Mouse (Mus musculus) left cerebral cortex, adult 9 months (tissue): ENCODE measurements around the gene Fat3.
A peak's percentile ranks its signal among the peaks of the same experiment; 100 is the strongest.

Source experiments
- DNase-seq, 2 experiments: peaks; one replicate each; pipeline ENCODE4 v3.0.0; 2022; ENCODE audit warnings: low spot score in 2 of 2

The Fat3 gene

DNA sequence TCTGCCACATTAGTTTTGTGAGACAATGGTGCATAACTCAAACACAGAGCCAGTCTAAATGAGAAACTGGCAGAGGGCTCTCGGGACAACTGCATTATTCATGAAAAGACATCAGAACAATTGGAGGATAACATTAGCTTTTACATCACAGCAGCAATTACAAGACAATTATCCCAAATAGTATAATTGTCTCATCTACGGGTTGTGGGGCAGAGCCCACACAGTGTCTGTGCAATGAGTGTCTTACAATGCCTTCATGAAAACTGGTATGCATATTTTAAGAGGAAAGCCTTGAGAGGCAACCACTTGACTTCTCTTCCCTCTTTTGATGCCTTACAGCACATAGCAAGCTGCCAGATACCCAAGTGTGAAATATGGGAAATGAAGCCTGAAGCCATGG lies 603.0 kb downstream of the Fat3 start:
- DNase-seq: no peak

DNA sequence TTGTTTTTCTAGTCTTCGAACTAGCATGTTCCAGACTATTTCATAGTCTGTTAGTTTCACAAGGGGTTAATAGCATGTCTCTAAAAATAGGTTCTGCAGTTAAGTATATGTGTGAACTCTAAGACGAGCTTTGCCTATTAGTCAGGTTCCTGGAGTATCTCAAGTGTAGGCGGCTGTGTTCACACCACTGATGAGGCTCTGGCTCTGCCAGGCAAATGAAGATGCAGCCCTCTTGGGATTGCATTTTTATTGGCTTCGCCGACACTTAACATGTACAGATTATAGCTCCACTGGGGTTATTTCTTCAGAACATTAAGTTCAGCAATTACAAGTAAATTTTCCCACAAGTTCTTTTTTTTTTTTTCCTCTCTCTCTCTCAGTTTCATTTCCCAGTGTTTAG lies 614.3 kb downstream of the Fat3 start:
- DNase-seq: peak in 1 of 2 experiments; percentile 11

DNA sequence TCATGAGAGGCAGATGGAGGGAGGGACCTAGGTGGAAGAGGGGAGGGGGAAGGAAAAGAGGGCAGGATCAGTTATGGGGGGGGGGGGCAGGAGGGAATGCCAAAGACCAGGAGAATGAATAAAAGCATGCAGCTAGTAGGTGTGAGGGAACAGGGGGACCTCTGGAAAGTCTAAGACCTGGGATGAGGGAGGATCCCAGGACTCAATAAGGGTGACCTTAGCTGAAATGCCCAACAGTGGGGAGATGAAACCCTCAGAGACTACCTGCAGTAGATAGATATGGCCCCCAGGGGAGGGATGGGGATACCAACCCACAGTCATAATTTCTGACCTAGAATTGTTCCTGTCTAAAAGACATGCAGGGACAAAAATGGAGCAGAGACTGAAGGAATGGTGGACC lies 620.3 kb downstream of the Fat3 start:
- no peak for DNase-seq

DNA sequence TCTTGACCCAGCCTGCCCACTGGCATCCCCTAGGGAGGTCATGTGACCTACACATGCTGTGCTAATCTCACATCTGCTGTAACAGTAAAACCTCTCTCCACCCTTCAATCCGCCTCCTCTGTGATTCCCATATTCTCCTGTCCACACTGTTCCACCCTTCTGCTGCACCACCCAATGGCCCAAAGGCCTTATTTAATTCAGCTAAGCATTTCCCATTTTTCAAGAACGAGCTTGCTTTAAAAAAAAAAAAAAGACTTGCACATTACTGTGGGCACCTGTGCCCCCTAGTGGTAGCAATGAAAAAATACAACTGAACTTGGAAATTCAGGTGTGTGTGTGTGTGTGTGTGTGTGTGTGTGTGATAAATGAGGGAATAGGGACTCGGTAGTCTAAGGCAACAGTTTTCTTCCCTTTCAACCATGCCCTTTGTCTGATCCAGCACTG lies 620.9 kb downstream of the Fat3 start:
- DNase-seq: no peak

DNA sequence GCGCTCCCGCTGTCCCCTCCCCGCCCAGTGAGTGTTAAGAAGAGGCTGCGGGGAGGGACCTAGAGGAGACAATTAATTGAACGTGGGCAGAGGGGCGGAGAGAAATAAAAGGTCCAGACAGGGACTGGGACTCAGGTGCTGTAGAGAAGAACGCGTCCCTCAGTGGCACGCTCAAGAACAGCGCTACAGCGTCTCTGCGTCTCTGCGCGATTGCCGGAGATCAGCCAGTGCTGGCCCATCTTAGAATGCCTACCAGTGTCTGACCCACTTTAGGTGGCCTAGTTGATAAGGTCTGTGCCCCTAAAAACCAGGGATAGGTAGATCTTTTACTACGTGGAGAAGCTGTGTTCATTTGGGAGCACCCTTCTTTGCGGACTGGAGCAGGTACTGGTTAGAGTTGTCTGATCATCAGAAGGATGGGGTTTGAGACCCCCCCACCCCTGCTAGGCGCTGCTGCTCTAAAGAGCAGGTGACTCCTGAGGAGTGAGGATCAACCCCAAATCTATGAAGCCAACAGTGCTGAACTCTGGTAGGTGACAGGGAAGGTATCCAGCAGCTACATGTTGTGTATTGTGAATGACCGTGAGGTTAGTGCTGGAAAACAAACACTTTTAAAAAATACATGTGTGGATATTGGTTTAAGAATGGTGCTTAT lies 626.5 kb downstream of the Fat3 start, which contains the start of gene Mtnr1b:
Mtnr1b (minus strand) TSS at position 51 of the 655 bp plus-strand sequence.
- DNase-seq: no peak

DNA sequence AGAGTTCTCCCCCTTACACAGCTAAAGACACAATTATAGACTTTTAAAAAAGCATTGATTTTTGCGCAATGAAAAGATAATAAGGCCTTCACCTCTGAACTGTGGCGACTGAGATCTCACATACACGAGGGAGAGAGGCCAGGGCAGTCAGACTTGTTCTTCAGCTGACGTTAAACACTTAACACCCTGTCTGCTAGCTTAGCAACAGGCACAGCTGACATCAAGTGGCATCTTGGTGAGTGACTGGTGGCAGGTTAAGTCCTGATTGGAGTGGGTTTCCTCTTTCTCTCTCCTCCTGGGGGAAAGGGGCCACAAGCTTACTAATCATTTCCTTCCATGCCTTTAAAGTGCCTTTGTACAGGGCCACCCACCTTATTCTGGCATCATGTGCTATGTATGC lies 631.1 kb downstream of the Fat3 start:
- no peak for DNase-seq

DNA sequence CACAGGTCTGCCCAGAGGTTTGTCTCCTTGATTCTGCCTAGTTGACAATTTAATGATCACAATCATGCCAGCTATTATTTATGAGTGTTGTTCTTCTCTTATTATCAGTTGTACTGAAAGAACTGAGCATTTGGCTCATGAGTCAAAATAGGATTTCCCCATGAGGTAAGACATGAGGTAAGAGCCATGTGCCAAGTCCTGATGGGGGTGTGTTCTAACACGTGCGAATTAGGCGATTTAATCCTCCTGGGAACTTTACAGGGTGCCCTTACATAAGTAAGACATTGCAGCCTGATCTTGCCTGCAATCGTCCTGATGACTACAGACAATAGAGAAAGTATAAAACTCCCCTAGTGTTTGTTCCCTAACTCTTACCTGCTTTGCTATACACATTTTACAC lies 631.6 kb downstream of the Fat3 start:
- no peak for DNase-seq

DNA sequence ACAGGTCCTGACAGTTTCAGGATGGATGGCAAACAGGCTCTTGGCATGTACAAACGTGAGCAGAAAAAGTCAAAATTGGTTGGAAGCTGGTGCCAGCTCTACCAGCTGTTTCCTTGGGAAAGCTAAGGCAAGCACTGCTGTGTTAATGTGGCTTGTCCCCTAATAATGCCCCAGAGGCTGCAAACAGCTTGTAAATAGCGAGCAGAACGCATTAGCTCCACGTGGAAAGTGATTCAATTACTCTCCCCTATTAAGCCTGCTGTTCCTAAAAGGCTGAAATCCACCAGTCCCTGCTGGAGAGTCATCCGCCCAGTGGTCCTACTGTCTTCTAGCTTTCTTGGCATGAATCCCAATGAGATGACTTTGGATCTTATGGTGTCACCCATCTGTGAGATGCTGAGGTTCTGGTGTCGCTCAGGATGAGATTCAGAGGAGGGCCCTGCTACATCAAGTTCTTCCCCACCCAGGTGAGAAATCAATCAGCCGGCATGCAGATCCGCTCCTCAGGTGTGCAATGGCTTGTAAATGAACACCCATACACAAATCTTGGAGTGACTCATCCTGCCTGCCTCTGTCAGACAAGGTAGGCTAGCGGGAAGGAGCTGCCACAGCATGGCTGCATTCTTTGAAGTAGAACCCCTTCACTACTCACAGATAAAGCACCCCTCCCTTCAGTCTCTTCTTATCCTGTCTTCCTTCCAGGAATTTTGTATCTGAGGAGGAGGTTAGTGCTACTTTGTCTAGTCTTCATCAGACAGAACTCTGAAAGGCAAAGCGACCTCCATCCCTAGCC lies 634.6 kb downstream of the Fat3 start:
- no peak for DNase-seq

DNA sequence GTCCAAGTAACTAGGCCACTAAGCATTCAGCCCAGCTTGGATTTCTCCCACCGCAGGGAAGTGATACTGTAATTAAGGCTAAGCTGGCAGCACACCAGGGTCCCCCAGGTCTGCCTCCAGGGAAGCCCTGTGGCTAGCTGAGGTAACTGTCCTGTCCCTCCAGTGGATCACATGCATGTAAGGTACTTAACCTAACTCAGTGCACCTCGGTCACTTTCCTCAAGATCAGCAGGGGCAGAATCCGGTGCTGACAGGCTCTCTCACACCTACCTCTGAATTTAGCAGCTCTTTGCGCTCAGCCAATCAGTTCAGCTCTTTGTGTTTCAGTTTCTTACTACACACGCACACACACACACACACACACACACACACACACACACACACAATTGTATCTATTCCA lies 639.7 kb downstream of the Fat3 start:
- DNase-seq: no peak
